Mouse (Mus musculus) embryonic facial prominence, embryonic 10.5 days (tissue): ENCODE measurements around the gene Pofut1. TPM values are rescaled to one million over a fixed set of nuclear protein-coding genes. Genes with fewer than 3 reads are reported as not detected.
A peak's percentile ranks its signal among the peaks of the same experiment; 100 is the strongest.
"Not testable (repeated sequence)": the region's sequence is repeated elsewhere in the genome, so short reads cannot be mapped to it uniquely, and the experiment has no call there.

Experiments used
- DNase-seq: peaks from one replicate; pipeline ENCODE4 v3.0.0-alpha.2; 2017; ENCODE audit warnings: low spot score
- H3K27ac ChIP-seq: fragments of 300-500 bp; sonication (generic); replicated peaks from 2 replicates; pipeline ENCODE4 v1.5.1; 2016; ENCODE audit warnings: mild to moderate bottlenecking
- H3K27me3 ChIP-seq: fragments of 300-500 bp; sonication (generic); replicated peaks from 2 replicates; pipeline ENCODE4 v1.6.1; 2016; ENCODE audit warnings: low read depth, mild to moderate bottlenecking; ENCODE audit not compliant: poor library complexity, severe bottlenecking
- H3K36me3 ChIP-seq: fragments of 300-500 bp; sonication (generic); replicated peaks from 2 replicates; pipeline ENCODE4 v1.6.1; 2016; ENCODE audit warnings: mild to moderate bottlenecking, moderate library complexity
- H3K4me1 ChIP-seq: fragments of 300-500 bp; sonication (generic); 2 replicates; pipeline ENCODE4 v1.6.1; 2016
- H3K4me3 ChIP-seq: fragments of 300-500 bp; sonication (generic); 2 replicates; pipeline ENCODE4 v1.5.1; 2016; ENCODE audit warnings: mild to moderate bottlenecking, moderate library complexity
- H3K9me3 ChIP-seq: fragments of 300-500 bp; sonication (generic); 2 replicates; pipeline ENCODE4 v1.6.1; 2016; ENCODE audit warnings: mild to moderate bottlenecking
- WGBS: fragments of 180-500 bp; shearing (Covaris S2); methylation state at CpG from one replicate; pipeline ENCODE4 v1.1.7; 2016; 5-methylcytosine and 5-hydroxymethylcytosine counted together
- polyA plus RNA-seq: library from polyadenylated mRNA; unstranded; fragments of >200 nt; fragmentation: Nextera tagmentation; extraction: Ambion mirVana; gene quantifications from 2 replicates; pipeline ENCODE4 v1.2.1, GENCODE M21; 2016

The Pofut1 gene
- polyA plus RNA-seq, 1 experiment from 2014 or later = 5.6 TPM

DNA sequence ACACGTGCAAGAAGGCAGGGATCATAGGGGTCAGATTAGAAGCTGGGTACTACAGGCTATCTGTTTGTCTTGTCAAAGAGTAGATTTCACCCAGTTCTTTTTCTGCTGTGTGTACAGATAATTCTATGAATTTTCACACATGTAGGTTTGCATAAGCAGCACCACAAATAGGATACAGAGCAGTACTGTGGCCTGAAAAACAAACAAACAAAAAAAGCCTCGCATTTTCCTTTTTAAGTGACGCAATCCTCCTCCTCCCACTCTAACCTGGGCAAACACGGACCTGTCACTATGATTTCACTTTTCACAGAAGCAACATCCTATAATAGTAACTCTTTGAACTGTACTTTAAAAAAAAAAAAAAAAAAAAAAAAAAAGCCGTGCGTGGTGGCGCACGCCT, 35.1 kb downstream of the Pofut1 start:
- no peaks in the 10 kb centered on the region for H3K27me3 ChIP-seq
- WGBS = 93% methylated on average over 8 of the region's 8 CpGs
- DNase-seq = no peak
- peaks cover 10% of the 10 kb centered on the region for H3K4me1 ChIP-seq
- no peak overlapping the region for H3K4me3 ChIP-seq
- H3K9me3 ChIP-seq = no peaks in the 10 kb centered on the region
- H3K27ac ChIP-seq = no peak overlapping the region
- H3K36me3 ChIP-seq = no peaks in the 10 kb centered on the region

DNA sequence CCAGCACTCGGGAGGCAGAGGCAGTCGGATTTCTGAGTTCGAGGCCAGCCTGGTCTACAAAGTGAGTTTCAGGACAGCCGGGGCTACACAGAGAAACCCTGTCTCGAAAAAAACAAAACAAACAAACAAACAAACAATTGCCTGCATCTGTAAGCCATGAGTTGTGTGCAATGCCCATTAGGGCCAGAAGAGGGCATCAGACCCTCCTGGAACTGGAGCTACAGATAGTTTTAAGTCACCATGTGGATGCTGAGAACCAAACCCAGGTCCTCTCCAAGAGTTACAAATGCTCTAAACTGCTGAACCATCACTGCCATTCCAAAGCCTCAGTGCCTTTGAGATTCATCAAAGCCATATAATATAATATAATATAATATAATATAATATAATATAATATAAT, 35.5 kb downstream of the Pofut1 start:
- H3K27me3 ChIP-seq, DNase-seq, H3K36me3 ChIP-seq, H3K9me3 ChIP-seq, H3K27ac ChIP-seq, H3K4me3 ChIP-seq: not testable (repeated sequence)
- H3K4me1 ChIP-seq = peaks cover 10% of the 10 kb centered on the region
- WGBS = 94% methylated on average over 5 of the region's 5 CpGs

DNA sequence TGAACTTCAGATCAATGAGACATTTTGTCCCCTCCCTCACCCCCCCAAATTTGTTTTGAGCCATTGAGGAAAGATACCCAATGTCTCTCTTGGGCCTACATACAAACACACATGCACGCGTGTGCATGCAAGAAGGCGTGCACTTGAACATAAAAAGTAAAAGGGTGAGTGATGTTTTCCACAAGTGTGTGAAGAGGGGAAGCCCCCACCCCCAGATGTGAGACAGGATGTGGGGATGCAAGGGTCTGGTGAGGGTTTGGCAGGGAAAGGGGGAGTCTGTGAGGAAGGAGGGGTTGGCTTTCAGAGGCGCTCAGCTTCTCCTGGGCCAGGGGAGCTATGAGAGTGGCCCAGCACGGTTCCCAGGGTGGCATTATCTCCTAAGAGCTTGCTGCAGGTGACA, 37.0 kb downstream of the Pofut1 start:
- Histone ChIP-seq H3K36me3 (no peaks in the 10 kb centered on the region), H3K4me3 (no peak overlapping the region), H3K27ac (no peak overlapping the region), H3K9me3 (no peaks in the 10 kb centered on the region), H3K4me1 (peaks cover 5% of the 10 kb centered on the region), H3K27me3 (no peaks in the 10 kb centered on the region)
- 86% methylated on average over 5 of the region's 5 CpGs for WGBS
- no peak for DNase-seq

DNA sequence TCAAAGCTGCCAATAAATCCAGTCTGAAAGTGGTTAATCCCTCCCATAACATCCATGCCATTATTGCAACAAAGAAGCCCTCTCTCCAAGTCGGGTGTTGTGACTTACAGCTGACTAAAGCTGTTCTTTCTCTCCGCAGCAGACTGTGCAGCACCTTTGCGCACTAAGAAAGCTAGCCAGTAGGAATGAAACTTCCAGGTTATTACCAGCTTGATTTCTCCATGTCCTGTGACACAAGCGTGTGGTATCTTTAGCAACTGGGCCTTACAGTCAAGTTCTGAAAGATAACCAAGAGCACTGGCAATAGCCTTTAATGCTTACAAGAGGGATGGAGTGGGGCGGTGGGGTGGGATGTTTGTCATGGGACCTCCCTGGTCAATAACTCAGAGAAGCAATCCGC, 42.6 kb downstream of the Pofut1 start:
- Histone ChIP-seq H3K4me3 (no peak overlapping the region), H3K9me3 (no peaks in the 10 kb centered on the region), H3K4me1 (peaks cover 5% of the 10 kb centered on the region; the same call in 1 of the 2 replicates), H3K27me3 (no peaks in the 10 kb centered on the region), H3K36me3 (no peaks in the 10 kb centered on the region), H3K27ac (no peak overlapping the region)
- WGBS = 89% methylated on average over 6 of the region's 6 CpGs
- no peak for DNase-seq

DNA sequence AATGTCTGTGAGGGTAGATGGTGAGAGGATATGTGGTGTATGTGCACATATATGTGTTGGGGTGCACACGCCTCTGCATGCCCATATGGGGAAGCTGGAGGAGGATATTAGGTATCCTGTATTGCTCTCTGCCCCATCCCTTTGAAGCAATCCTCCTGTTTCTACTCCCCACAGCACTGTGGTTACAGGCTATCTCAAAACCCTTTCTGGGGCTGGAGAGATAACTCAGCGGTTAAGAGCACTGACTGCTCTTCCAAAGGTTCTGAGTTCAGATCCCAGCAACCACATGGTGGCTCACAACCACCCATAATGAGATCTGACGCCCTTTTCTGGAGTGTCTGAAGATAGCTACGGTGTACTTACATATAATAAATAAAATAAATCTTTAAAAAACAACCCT, 45.2 kb downstream of the Pofut1 start:
- H3K9me3 ChIP-seq = no peaks in the 10 kb centered on the region
- H3K36me3 ChIP-seq = no peaks in the 10 kb centered on the region
- H3K27ac ChIP-seq = no peak overlapping the region
- DNase-seq = no peak
- 86% methylated on average over 4 of the region's 4 CpGs for WGBS
- H3K4me1 ChIP-seq = peaks cover 11% of the 10 kb centered on the region
- no peaks in the 10 kb centered on the region for H3K27me3 ChIP-seq
- H3K4me3 ChIP-seq = no peak overlapping the region

DNA sequence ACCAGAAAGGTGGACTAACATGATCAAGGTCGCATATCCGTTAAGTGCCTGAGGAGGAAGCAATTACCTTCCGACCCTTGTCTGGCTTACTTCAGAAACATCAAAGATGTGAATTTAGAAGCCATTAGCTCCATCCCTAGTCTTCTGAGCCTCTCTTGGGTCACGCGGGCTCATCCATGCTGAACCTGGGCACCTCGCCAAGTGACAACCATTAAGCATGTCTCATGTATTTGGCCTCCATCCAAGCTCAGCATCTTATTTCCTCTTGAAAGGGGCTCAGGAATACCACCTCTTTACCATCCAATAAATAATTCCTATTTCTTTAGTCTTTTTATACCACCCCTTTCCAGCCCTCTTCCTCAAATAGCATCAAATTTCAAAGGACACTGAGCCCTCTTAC, 46.5 kb downstream of the Pofut1 start:
- no peak overlapping the region for H3K27ac ChIP-seq
- H3K27me3 ChIP-seq = no peaks in the 10 kb centered on the region
- DNase-seq = no peak
- WGBS = 70% methylated on average over 6 of the region's 6 CpGs
- no peak overlapping the region for H3K4me3 ChIP-seq
- peaks cover 23% of the 10 kb centered on the region for H3K4me1 ChIP-seq
- H3K9me3 ChIP-seq = no peaks in the 10 kb centered on the region
- no peaks in the 10 kb centered on the region for H3K36me3 ChIP-seq

DNA sequence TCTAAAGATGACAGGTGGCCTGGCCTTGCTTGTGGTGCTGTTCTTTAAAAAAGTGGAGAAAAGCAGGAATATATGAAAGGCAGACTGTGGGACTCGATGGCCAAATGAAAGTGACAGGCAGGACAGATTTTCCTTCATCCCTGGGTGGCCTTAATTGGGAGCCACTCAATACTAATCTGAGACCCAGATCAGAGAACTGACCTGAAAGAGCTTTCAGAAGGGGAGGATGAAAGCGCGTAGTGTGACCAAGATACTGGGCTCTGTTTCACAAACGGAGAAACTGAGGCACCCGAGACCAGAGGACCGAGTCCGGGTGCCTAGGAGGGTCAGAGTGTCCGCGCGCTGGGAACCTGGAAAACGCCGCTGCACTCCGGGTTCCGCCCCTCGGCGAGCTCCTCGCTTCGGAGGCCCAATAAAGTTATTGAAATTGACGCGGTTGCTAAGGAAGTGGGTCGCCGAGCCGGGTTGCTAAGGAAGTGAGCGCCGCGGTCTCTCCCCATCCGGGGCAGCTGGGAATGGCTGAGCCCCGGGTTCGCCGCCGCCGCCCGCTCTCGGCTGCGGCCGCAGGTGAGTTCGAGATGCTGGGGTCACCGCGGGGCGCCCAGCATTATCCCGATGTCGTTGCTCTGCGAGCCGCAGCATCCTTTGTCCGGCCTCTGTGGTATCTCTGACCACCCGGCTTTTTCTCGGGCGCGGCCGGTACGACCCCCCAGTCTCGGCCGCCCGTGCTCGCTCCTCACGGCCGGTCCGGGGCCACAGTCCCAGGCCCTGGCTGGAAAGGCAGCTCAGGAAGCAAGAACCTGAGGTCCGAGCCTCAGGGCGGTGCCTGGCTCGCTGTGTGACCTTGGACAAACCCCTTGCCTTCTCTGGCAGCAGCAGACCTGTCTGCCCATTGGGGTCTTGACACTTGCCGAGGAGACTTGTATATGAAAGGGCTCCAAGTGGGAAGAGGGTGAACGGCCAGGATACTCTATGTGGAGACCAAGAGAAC, 49.9 kb downstream of the Pofut1 start, which contains the start of gene Kif3b:
Kif3b (plus strand) TSS at position 476 of the 991 bp plus-strand sequence.
- Histone ChIP-seq H3K27me3 (no peaks in the 10 kb centered on the region), H3K9me3 (no peaks in the 10 kb centered on the region), H3K36me3 (no peaks in the 10 kb centered on the region; the same call in 1 of the 2 replicates), H3K4me1 (peaks cover 23% of the 10 kb centered on the region), H3K4me3 (peak within 1 kb of the TSS; percentile 99), H3K27ac (peak within 1 kb of the TSS; percentile 86)
- DNase-seq = peak; percentile 91
- WGBS = under 1% methylated on average over 63 of the region's 63 CpGs

DNA sequence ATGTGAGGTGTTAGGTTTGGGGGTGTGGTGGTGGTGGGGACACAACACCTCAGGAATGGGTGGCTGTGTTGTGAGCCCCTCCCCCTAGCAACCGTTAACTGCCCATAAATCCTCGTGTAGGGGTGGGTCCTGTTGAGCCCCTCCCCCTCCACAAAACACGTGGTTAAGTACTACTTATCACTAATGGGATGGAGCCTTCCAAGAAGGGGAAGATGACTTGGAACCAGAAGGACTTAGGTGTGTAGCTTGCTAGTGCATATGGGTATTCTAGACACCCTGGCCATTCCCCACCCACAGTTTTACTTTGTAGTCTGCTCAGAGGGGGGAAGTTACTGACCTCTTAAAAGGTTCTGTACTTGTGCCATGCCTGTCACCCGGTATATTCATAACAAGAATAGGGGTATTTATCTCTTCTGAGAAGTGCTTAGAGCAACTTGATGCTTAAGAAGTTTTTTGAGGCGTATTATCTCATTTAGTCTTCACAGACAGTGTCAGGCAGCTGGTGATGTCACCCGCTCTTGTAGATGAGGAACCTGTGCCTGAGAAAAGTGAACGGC, 51.0 kb downstream of the Pofut1 start:
- no peaks in the 10 kb centered on the region for H3K27me3 ChIP-seq
- no peaks in the 10 kb centered on the region for H3K9me3 ChIP-seq
- peaks cover 23% of the 10 kb centered on the region for H3K4me1 ChIP-seq
- WGBS = 54% methylated on average over 7 of the region's 7 CpGs
- no peak for DNase-seq
- H3K36me3 ChIP-seq = no peaks in the 10 kb centered on the region; the same call in 1 of the 2 replicates
- no peak overlapping the region for H3K27ac ChIP-seq
- peak overlapping the region; percentile 99 for H3K4me3 ChIP-seq

DNA sequence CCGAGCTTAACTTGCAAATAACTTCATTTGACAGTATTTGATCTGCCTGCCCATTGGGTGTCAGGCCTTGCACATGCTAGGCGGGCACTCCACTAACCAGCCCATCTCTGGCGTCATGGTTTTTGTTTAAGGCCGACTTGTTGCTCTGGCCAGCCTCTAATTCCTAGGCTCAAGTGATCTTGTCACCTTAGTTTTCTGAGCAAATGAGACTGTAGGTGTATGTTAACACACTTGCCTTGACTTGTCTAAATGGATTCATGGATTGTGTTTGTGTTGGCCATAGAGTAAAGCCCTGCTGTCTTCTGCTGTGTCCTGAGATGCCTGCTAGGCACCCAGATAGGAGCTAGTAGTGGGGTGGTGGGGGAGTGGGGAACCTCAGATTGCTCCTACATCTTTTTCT, 53.9 kb downstream of the Pofut1 start:
- Histone ChIP-seq H3K27ac (no peak overlapping the region), H3K27me3 (no peaks in the 10 kb centered on the region), H3K9me3 (no peaks in the 10 kb centered on the region), H3K36me3 (peaks cover 2% of the 10 kb centered on the region; the same call in 1 of the 2 replicates), H3K4me1 (peaks cover 19% of the 10 kb centered on the region), H3K4me3 (no peak overlapping the region)
- no peak for DNase-seq
- 89% methylated on average over 4 of the region's 4 CpGs for WGBS

DNA sequence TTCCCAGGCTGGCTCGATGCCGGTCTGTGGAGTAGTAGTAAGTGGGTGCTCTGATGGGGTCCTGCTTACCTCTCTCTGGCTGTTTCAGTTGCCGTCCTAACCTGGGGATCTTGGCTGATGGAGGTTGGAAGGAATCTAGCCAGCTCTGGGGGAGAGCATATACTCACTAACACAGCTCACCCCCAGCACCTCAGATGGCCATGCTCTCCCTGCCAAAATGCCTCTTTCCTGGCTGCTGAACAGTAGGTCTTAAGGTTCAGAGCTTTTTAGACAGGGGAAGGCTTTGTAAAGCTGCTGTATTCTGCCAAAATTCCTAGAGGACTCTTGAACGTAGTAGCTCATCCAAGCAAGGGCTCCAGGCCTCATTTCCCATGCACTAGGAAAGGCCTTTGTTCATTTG, 56.4 kb downstream of the Pofut1 start:
- Histone ChIP-seq H3K27ac (no peak overlapping the region), H3K36me3 (peaks cover 2% of the 10 kb centered on the region; the same call in 1 of the 2 replicates), H3K4me3 (no peak overlapping the region), H3K27me3 (no peaks in the 10 kb centered on the region), H3K4me1 (no peaks in the 10 kb centered on the region; the same call in 1 of the 2 replicates), H3K9me3 (no peaks in the 10 kb centered on the region)
- 95% methylated on average over 4 of the region's 4 CpGs for WGBS
- DNase-seq = no peak

DNA sequence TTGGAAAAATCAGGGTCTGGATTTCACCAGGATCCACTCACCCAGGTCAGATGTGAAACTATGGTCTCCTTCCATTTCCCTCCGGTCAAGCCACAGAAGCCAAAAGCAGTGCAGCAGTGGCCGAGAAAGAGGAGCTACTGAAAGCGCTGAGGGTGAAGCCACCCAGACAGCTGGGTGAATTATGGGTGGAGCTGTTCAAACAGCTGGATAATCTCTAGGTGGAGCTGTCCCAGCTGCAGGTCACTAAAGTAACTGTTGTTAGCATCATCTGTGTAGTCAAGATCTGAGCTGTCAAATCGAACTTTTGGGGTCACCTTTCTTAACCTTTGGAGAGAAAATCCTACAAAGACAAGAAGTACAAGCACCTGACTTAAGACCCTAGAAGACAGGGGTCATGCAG, 57.1 kb downstream of the Pofut1 start:
- no peak overlapping the region for H3K27ac ChIP-seq
- H3K4me1 ChIP-seq = no peaks in the 10 kb centered on the region
- no peaks in the 10 kb centered on the region for H3K9me3 ChIP-seq
- H3K27me3 ChIP-seq = no peaks in the 10 kb centered on the region
- 78% methylated on average over 4 of the region's 4 CpGs for WGBS
- no peak for DNase-seq
- H3K36me3 ChIP-seq = peaks cover 7% of the 10 kb centered on the region
- no peak overlapping the region for H3K4me3 ChIP-seq

DNA sequence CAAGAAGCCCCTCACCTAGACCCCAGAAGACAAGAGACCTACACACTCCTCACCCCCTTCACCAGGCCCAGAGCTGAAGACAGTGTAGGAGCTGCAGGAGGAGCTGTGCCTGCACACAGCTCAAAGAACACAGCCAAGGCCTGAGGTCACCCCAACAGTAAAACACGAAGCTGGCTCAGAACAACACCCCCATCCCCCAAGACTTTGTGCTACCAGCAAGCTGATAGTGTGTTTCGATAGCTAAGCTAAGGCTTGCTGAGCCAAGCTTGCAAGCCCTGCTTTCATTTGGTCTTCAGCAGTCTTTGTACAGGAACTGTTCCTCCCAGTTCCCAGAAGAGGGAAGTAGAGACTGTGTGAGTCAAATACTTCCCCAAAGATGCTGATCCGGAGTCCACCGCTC, 57.5 kb downstream of the Pofut1 start:
- no peak for DNase-seq
- Histone ChIP-seq H3K27ac (no peak overlapping the region), H3K36me3 (peaks cover 7% of the 10 kb centered on the region), H3K27me3 (no peaks in the 10 kb centered on the region), H3K4me3 (no peak overlapping the region), H3K4me1 (no peaks in the 10 kb centered on the region), H3K9me3 (no peaks in the 10 kb centered on the region)
- WGBS = 85% methylated on average over 4 of the region's 4 CpGs

DNA sequence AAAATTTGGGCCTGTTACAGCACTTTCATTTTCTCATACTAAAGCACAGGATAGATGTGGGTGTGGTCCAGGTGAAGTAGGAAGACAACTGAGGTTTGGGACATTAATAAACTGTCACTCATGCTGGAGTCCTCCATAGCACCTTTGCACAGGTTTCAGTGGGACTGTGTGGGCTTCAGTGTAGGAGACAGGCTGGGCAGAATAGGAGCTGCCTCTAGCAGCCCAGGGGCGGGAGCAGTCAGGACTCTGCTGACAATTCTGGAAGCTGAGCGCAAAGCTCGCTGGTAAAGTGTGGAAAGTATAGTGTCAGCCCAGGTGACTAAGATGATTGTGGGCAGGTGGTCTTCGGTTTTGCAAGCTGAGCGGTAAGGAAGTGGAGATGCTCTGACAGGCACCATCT, 59.8 kb downstream of the Pofut1 start:
- no peaks in the 10 kb centered on the region for H3K27me3 ChIP-seq

More for the DNA sequence above, 59.8 kb downstream of the Pofut1 start:
- H3K36me3 ChIP-seq = peaks cover 7% of the 10 kb centered on the region
- no peaks in the 10 kb centered on the region for H3K9me3 ChIP-seq
- no peak overlapping the region for H3K4me3 ChIP-seq
- WGBS = 94% methylated on average over 5 of the region's 5 CpGs
- no peak for DNase-seq
- H3K27ac ChIP-seq = no peak overlapping the region
- no peaks in the 10 kb centered on the region for H3K4me1 ChIP-seq
